ENCODE assay signal across 15 mouse cellular contexts in genomic region chr10:116108176-116108575, GRCm38 (mm10). TPM values are rescaled to one million over a fixed set of nuclear protein-coding genes. Genes with fewer than 3 reads are reported as not detected.
DNase-seq lines count a peak whose midpoint lies in the region; ATAC-seq and TF ChIP-seq lines count a peak whose summit lies in the region.
"Had no signal": no experiment of that assay in that cellular context is flagged by ENCODE, and none has a peak within 500 bp of the region (broad histone marks: within the 10 kb centered on the region; RNA-seq: fewer than 3 reads in every experiment).

No protein-coding gene starts in this region.

- no peak for TF ChIP-seq POLR2A in brain, embryonic 14.5 days (IDR thresholded peaks at IDR 0.05; ENCODE audit: borderline replicate concordance, extremely low read depth, insufficient read depth, insufficient read length, poor library complexity, severe bottlenecking)

- H3K4me3 ChIP-seq in forebrain, embryonic 15.5 days = no peak overlapping the region
- no peak overlapping the region for H3K4me3 ChIP-seq in forebrain, embryonic 12.5 days (replicated peaks)
- no peak overlapping the region for H3K4me3 ChIP-seq in heart, embryonic 11.5 days (ENCODE audit: low read depth, low read length)
- H3K4me3 ChIP-seq: midbrain, embryonic 13.5 days had no signal

- no peak for TF ChIP-seq CTCF in brain, embryonic 14.5 days (IDR thresholded peaks at IDR 0.05; ENCODE audit: borderline replicate concordance, extremely low read depth, insufficient read depth, insufficient read length)

- no peaks in the 10 kb centered on the region for H3K27me3 ChIP-seq in forebrain, embryonic 15.5 days
- no peaks in the 10 kb centered on the region for H3K27me3 ChIP-seq in forebrain, embryonic 12.5 days
- H3K27me3 ChIP-seq in heart, embryonic 11.5 days (ENCODE audit: control insufficient read depth, insufficient read depth, low read length) = no peaks in the 10 kb centered on the region
- H3K27me3 ChIP-seq: midbrain, embryonic 13.5 days had no signal

- no peak overlapping the region for H3K9ac ChIP-seq in forebrain, embryonic 15.5 days (replicated peaks)
- no peak overlapping the region for H3K9ac ChIP-seq in forebrain, embryonic 12.5 days
- H3K9ac ChIP-seq in heart, embryonic 11.5 days (ENCODE audit: low read depth, low read length) = no peak overlapping the region
- H3K9ac ChIP-seq: lung, embryonic 14.5 days; midbrain, embryonic 13.5 days had no signal

- DNase-seq in brain, embryonic 14.5 days (ENCODE audit: low read depth) = peak; percentile 79
- DNase-seq in cerebellum, postnatal 14 days = peak; percentile 77 to 82
- DNase-seq in layer of hippocampus, adult 9-11 months = peak; percentile 73
- no peak for DNase-seq in heart, adult 18-20 months
- DNase-seq: lung, embryonic 14.5 days; thymus, postnatal 25 days had no signal

- peak overlapping the region; percentile 44 for H3K27ac ChIP-seq in forebrain, embryonic 15.5 days (replicated peaks)
- H3K27ac ChIP-seq in forebrain, embryonic 12.5 days = no peak overlapping the region
- no peak overlapping the region for H3K27ac ChIP-seq in heart, embryonic 11.5 days (ENCODE audit: low read depth, low read length)
- H3K27ac ChIP-seq: midbrain, embryonic 13.5 days had no signal

- H3K4me2 ChIP-seq in forebrain, embryonic 15.5 days (replicated peaks) = no peak overlapping the region
- no peak overlapping the region for H3K4me2 ChIP-seq in forebrain, embryonic 12.5 days
- no peak overlapping the region for H3K4me2 ChIP-seq in heart, embryonic 11.5 days
- H3K4me2 ChIP-seq: lung, embryonic 14.5 days; midbrain, embryonic 13.5 days had no signal

- H3K4me1 ChIP-seq in forebrain, embryonic 15.5 days = no peaks in the 10 kb centered on the region; the same call in 1 of the 2 replicates
- H3K4me1 ChIP-seq in forebrain, embryonic 12.5 days = no peaks in the 10 kb centered on the region
- H3K4me1 ChIP-seq in heart, embryonic 11.5 days (ENCODE audit: control insufficient read depth, insufficient read depth, low read length) = no peaks in the 10 kb centered on the region
- H3K4me1 ChIP-seq: midbrain, embryonic 13.5 days had no signal

- no peaks in the 10 kb centered on the region for H3K36me3 ChIP-seq in forebrain, embryonic 15.5 days
- no peaks in the 10 kb centered on the region for H3K36me3 ChIP-seq in forebrain, embryonic 12.5 days (replicated peaks)
- H3K36me3 ChIP-seq in heart, embryonic 11.5 days (ENCODE audit: control insufficient read depth, insufficient read depth, low read length) = no peaks in the 10 kb centered on the region
- H3K36me3 ChIP-seq: midbrain, embryonic 13.5 days had no signal

- WGBS in forebrain, embryonic 15.5 days = 56% methylated on average over 4 of the region's 4 CpGs
- WGBS in forebrain, embryonic 12.5 days = 78% methylated on average over 4 of the region's 4 CpGs
- WGBS in heart, embryonic 11.5 days (ENCODE audit: insufficient replicate concordance) = 73% methylated on average over 4 of the region's 4 CpGs

- H3K9me3 ChIP-seq in forebrain, embryonic 15.5 days = no peaks in the 10 kb centered on the region
- no peaks in the 10 kb centered on the region for H3K9me3 ChIP-seq in forebrain, embryonic 12.5 days
- H3K9me3 ChIP-seq in heart, embryonic 11.5 days (replicated peaks; ENCODE audit: control insufficient read depth, low read length) = no peaks in the 10 kb centered on the region
- H3K9me3 ChIP-seq: midbrain, embryonic 13.5 days had no signal

- ATAC-seq in forebrain, embryonic 15.5 days (replicated peaks) = peak; percentile 80
- ATAC-seq in forebrain, embryonic 12.5 days (ENCODE audit: low FRiP score) = no peak
- ATAC-seq in heart, embryonic 11.5 days (replicated peaks; ENCODE audit: insufficient number of reproducible peaks, low FRiP score, low TSS enrichment) = no peak
- no peak for ATAC-seq in erythroblast, adult 5-6 weeks (replicated peaks; ENCODE audit: low FRiP score, poor library complexity, severe bottlenecking)
- ATAC-seq: midbrain, embryonic 13.5 days had no signal

RNA-seq across cellular contexts. Expression of gene 4933416C03Rik, which starts 5.5 kb away (rescaled TPM):
- polyA plus RNA-seq in forebrain, embryonic 15.5 days (2015; fragmentation: Nextera tagmentation; extraction: Ambion mirVana) = 0.17 TPM in 1 of 2 replicates, not detected in the other
- polyA plus RNA-seq in forebrain, embryonic 12.5 days (2016; fragmentation: Nextera tagmentation; extraction: Ambion mirVana) = not detected in 2 replicates
- polyA plus RNA-seq in brain, embryonic 14.5 days (2012; rRNA removed) = not detected in 2 replicates
- not detected in 2 replicates for polyA plus RNA-seq in heart, embryonic 11.5 days (2014; fragmentation: Nextera tagmentation; extraction: Ambion mirVana)
- total RNA-seq in erythroblast, adult 5-6 weeks (2015; ENCODE audit: low replicate concordance) = not detected in 2 replicates
- total RNA-seq in erythroblast, adult 5-6 weeks (2017; ENCODE audit: low replicate concordance) = 2.9 TPM in 1 of 2 replicates, not detected in the other
- total RNA-seq in heart, adult 18-20 months (2021) = not detected
- total RNA-seq: adrenal gland, adult 18-20 months; heart, adult 8-10 months; left cerebral cortex, postnatal 36 days had no signal
- polyA plus RNA-seq: kidney, embryonic 14.5 days; lung, embryonic 14.5 days; midbrain, embryonic 13.5 days had no signal

Comparison
In these comparisons a context has a peak if more than half of its experiments do, and no peak if none do; other contexts are left out.
1. DNase-seq: peak in brain, embryonic 14.5 days (single experiment), cerebellum, postnatal 14 days (2 of 2) and layer of hippocampus, adult 9-11 months (single experiment); none in heart, adult 18-20 months (0 of 2).